ENCODE assay signal across 8 mouse cellular contexts in the genomic region with DNA sequence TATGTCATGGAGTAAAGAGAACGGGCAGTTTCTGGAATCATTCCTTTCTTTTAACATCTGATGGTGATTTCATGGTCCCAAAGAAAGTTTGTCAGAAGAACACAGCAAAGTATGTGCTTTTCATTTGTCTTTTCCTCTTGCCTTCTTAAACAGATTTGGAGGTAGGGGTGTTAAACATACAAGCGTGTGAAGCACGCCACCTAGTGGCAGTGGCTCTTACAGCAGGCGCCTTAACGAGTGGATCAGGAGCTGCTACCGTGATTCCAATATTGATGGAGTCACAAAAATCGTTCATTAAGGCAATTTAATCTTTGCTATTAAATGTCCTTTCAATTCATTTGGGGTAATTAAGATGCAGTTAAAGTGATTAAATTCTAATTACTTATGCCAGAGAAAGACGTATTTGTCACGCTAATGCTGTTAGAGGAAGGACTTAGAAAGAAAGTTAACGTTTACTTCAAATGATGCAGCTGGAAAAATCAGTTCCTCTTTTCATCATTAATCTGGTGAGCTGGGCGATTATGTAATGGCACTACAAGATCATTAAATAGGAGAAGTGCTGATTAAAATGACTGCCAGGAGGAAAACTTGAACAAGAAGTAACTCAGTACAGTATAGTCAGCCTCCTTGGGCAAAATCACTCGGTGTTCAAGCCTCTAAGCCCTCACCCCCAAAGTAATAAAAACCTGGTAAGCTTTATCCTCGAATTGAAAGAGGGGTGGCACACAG. TPM values are rescaled to one million over a fixed set of nuclear protein-coding genes. Genes with fewer than 3 reads are reported as not detected.
A peak's percentile ranks its signal among the peaks of the same experiment; 100 is the strongest.
DNase-seq lines count a peak whose midpoint lies in the region; ATAC-seq and TF ChIP-seq lines count a peak whose summit lies in the region.

No protein-coding gene starts in this region.

- no peaks in the 10 kb centered on the region for H3K36me3 ChIP-seq in embryonic facial prominence, embryonic 14.5 days (ENCODE audit: control insufficient read depth, insufficient read depth, low read length)
- no peaks in the 10 kb centered on the region for H3K36me3 ChIP-seq in lung, embryonic 14.5 days (ENCODE audit: insufficient read depth)
- H3K36me3 ChIP-seq in small intestine, adult 2 months (ENCODE audit: control insufficient read depth, insufficient read depth, low read length) = no peaks in the 10 kb centered on the region

- no peak overlapping the region for H3K9ac ChIP-seq in embryonic facial prominence, embryonic 14.5 days (ENCODE audit: low read depth, low read length)
- H3K9ac ChIP-seq in lung, embryonic 14.5 days = no peak overlapping the region

- ATAC-seq in embryonic facial prominence, embryonic 14.5 days (ENCODE audit: low read depth) = no peak
- ATAC-seq in lung, embryonic 14.5 days (ENCODE audit: insufficient read depth) = no peak

- peaks cover 50% of the 10 kb centered on the region for H3K27me3 ChIP-seq in embryonic facial prominence, embryonic 14.5 days (replicated peaks; ENCODE audit: control insufficient read depth, insufficient read depth, low read length)
- H3K27me3 ChIP-seq in lung, embryonic 14.5 days (ENCODE audit: insufficient read depth, low read length) = peaks cover 34% of the 10 kb centered on the region
- peaks cover 6% of the 10 kb centered on the region; the same call in 1 of the 2 replicates for H3K27me3 ChIP-seq in small intestine, adult 2 months (ENCODE audit: control insufficient read depth, insufficient read depth, low read length)

- 22% methylated on average over 13 of the region's 13 CpGs for WGBS in embryonic facial prominence, embryonic 14.5 days
- WGBS in lung, embryonic 14.5 days = 19% methylated on average over 13 of the region's 13 CpGs
- 18% methylated on average over 13 of the region's 13 CpGs for WGBS in small intestine, adult 2 months

- H3K27ac ChIP-seq in embryonic facial prominence, embryonic 14.5 days (replicated peaks; ENCODE audit: low read depth, low read length) = no peak overlapping the region
- H3K27ac ChIP-seq in lung, embryonic 14.5 days (ENCODE audit: low read depth) = no peak overlapping the region
- no peak overlapping the region for H3K27ac ChIP-seq in small intestine, adult 2 months (ENCODE audit: insufficient read depth, low read depth, low read length)

- no peak overlapping the region for H3K4me2 ChIP-seq in embryonic facial prominence, embryonic 14.5 days (ENCODE audit: low read depth, low read length)
- no peak overlapping the region for H3K4me2 ChIP-seq in lung, embryonic 14.5 days

- no peaks in the 10 kb centered on the region for H3K9me3 ChIP-seq in embryonic facial prominence, embryonic 14.5 days (ENCODE audit: control insufficient read depth, low read length)
- H3K9me3 ChIP-seq in lung, embryonic 14.5 days (ENCODE audit: low read depth, low read length) = no peaks in the 10 kb centered on the region

- no peak overlapping the region for H3K4me3 ChIP-seq in embryonic facial prominence, embryonic 14.5 days (ENCODE audit: low read depth, low read length)
- H3K4me3 ChIP-seq in lung, embryonic 14.5 days (ENCODE audit: low read depth, low read length) = no peak overlapping the region
- no peak overlapping the region for H3K4me3 ChIP-seq in small intestine, adult 2 months (ENCODE audit: low read depth, low read length)

- TF ChIP-seq POLR2A in small intestine, adult 2 months (IDR thresholded peaks at IDR 0.05; ENCODE audit: low read depth, low read length) = no peak

- no peaks in the 10 kb centered on the region for H3K4me1 ChIP-seq in embryonic facial prominence, embryonic 14.5 days (ENCODE audit: control insufficient read depth, insufficient read depth, low read length)
- no peaks in the 10 kb centered on the region for H3K4me1 ChIP-seq in lung, embryonic 14.5 days (ENCODE audit: insufficient read depth)
- H3K4me1 ChIP-seq in small intestine, adult 2 months (ENCODE audit: control insufficient read depth, insufficient read depth, insufficient read length, low read length) = no peaks in the 10 kb centered on the region

- DNase-seq in cerebellum, adult 9-10 months = peak; percentile 43
- DNase-seq in cerebellum, adult 9-11 months = no peak
- DNase-seq in urinary bladder, postnatal 25 days (ENCODE audit: low spot score) = peak; percentile 51
- DNase-seq in urinary bladder, adult 18-20 months (ENCODE audit: low spot score in 2 of 2) = no peak
- peak; percentile 81 for DNase-seq in embryonic facial prominence, embryonic 14.5 days (ENCODE audit: low spot score)
- peak; percentile 85 to 86 for DNase-seq in kidney, postnatal 4 days
- DNase-seq in lung, embryonic 14.5 days = peak; percentile 90

- TF ChIP-seq CTCF in lung, embryonic 14.5 days (IDR thresholded peaks at IDR 0.05; ENCODE audit: low read depth) = peak; percentile 90
- TF ChIP-seq CTCF in small intestine, adult 2 months (IDR thresholded peaks at IDR 0.05; ENCODE audit: extremely low read depth, insufficient read length, insufficient replicate concordance, low read depth, low read length) = peak; percentile 76; the same call in 1 of the 2 replicates

RNA-seq across cellular contexts. Expression of a gene that starts 9.4 kb away (rescaled TPM):
- 0.24 and 0.31 TPM in 2 replicates for polyA plus RNA-seq in embryonic facial prominence, embryonic 14.5 days (2014; fragmentation: Nextera tagmentation; extraction: Ambion mirVana)
- polyA plus RNA-seq in lung, embryonic 14.5 days (2014; fragmentation: Nextera tagmentation; extraction: Ambion mirVana) = not detected in 2 replicates
- polyA plus RNA-seq in small intestine, adult 2 months (2012; rRNA removed) = 0.91 TPM in 1 of 2 replicates, not detected in the other

Comparison
In these comparisons a context has a peak if more than half of its experiments do, and no peak if none do; other contexts are left out.
1. DNase-seq: peak in cerebellum, adult 9-10 months (single experiment), urinary bladder, postnatal 25 days (single experiment), embryonic facial prominence, embryonic 14.5 days (single experiment), kidney, postnatal 4 days (2 of 2) and lung, embryonic 14.5 days (single experiment); none in cerebellum, adult 9-11 months (single experiment) and urinary bladder, adult 18-20 months (0 of 2).